Mouse (Mus musculus): Measurements from ENCODE around the gene Slc12a6.

Slc12a6 gene

GRCm38 (mm10) chr2:112393958-112394357, 128.3 kb downstream of the Slc12a6 start:
- DNase-seq: no peak

GRCm38 (mm10) chr2:112396649-112397048, 131.0 kb downstream of the Slc12a6 start:
- no peak for DNase-seq

GRCm38 (mm10) chr2:112407030-112407429, 141.4 kb downstream of the Slc12a6 start:
- DNase-seq: no peak
